Mouse (Mus musculus): ENCODE measurements at regions not wholly inside any gene's neighbourhood (a gene's known extent, or its start where the extent isn't known, plus 50 kb on each side); places are given as distances from the start of the nearest gene placed in this dataset.

- no peak for DNase-seq
Observed at GRCm38 (mm10) chr15:12066857-12067211, 50.8 kb upstream of the Zfr start.

DNA sequence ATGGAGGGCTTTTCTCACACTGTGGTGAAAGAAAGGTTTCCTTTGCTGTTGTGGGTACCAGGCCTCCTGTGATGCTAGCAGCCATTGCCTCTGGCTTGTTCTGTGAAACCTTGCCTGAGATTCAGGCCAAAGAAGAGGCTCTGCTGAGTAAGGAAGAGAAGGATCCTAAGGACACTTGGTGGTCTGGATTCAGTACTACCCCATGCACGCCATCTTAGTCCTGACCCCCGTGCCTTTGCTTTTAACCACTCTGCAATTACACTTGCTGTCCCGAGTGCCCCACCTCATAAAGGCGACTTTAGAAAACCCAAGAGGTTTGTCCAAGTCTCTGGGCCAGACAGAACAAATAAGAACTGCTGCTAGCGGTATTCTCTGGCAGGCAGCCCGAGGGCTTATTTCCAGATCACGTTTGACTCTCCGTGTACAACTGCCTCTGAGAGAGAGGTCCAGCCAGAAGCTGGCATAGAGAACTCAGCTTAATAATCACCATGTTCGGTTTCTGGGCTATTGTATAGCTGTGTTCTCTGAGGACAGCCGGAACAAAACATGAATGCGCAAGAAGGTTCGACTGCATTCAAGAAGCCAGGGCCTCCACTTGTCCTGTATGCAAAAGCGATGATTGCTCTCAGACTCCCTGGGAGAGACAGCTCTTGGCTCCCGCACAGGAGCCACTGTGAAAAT, 51.3 kb upstream of the Zfr start:
- peak; percentile 51 for DNase-seq

DNA sequence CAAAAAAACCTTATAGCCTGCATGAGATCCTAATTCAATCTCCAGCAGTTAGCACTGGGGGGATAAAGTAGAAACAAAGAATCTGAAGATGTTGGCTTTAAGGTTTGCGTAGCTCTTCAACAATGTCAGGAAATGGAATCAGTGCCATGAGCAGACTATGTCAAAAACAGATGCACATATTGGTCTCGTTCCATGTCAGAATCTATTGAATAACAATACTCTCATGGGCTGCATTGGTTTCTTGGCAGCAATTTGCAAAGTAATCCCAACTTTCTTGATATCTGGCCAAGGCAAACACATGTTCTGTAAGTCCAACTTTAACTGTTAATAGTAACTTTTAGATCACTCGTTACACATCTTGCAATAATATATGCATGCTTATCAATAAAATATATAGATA, 58.1 kb upstream of the Sub1 start:
- DNase-seq, result no peak

DNA sequence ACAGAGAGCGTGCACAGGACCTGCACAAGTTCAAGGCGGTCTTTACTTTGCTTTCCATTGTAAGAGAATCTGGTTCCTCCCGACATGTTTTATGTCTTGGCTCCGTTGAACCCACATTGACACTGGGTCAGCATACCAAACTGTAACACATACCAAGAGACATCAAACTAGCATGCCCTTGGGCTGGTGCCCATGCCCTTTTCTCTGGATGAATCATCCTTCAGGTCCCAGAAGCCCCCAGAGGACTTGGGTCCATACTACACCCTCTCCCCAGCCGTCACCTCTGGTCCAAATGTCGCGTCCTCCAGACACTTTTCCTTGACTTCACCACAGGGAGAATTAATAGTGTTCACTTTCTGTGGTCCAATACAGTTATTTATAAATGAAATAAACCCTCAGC, 56.8 kb upstream of the Sub1 start:
- DNase-seq, result no peak

DNA sequence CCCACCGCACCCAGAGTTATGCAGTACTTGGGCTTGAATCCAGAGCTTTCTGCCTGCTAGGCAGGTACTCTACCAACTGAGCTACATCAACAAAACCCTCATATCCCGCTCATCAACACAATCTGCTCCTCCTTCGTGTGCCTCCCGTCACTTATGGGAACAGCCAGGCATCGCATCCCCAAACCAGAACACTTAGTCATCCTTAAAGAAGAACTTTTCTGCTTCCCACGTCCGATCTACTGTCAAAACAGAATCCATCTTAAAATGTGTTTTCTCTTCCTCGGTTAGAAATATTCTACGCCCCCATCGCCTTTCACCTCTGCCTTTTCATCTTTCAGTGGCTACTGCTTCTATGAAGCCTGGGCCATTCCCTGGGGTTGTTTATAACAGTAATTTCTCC, 52.2 kb upstream of the Sub1 start:
- DNase-seq, result no peak

- DNase-seq, result no peak
Observed at GRCm38 (mm10) chr15:12048214-12048507, 51.4 kb upstream of the Sub1 start.

DNA sequence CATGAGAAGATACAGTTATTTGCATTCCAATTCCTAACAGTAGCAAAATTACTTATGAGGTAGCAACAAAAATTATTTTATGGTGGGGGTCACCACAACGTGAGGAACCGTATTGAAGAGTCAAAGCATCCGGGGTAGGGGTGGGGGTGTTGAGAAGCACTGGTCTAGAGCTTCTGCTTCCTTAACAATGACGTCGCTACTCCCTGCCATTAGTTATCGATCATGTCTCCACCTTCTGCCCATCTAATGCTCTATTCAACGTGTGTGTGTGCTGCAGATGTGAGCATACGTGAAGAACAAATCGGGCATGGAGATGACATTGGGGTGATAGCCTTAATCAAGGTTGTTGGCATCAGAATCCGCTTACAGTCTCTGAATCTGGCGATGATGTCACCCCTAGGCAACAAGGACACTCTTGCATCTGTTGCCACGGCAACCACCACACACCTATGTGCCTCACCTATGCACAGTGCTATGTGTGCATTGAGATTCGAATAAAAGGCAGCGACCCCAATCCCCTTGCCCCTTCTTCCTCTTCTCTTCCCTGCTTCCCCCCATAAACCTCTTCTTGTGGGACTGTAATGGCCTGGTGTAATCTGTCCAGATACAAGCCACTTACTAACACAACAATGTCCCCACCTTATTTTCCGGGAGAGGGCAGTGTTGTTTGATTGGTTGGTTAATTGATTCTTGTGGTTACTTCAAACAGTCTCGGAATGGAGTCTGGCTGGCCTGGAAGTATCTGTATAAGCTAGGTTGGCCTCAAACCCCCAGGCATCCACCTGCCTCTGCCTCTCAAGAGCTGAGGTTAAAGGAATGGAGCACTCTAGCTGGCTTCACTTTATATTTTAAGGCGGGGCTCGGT, 50.8 kb upstream of the Sub1 start:
- no peak for DNase-seq
